Mouse (Mus musculus): ENCODE measurements around the gene Chst12. TPM values are rescaled to one million over a fixed set of nuclear protein-coding genes. Genes with fewer than 3 reads are reported as not detected.
A peak's percentile ranks its signal among the peaks of the same experiment; 100 is the strongest.

Chst12 gene
- total and polyA plus RNA-seq, 3 experiments, result 2.3 to 17.0 (median 7.6) TPM

- Histone ChIP-seq H3K27me3 (replicated peaks) (peaks cover 12% of the 10 kb centered on the region), H3K4me3 (replicated peaks in 1 of 3; ENCODE audit: low read depth in 2 of 3, low read length in 2 of 3, poor library complexity in 1 of 3) (no peak overlapping the region), H3K9ac (ENCODE audit: insufficient read depth, low read depth) (no peak overlapping the region), H3K36me3 (replicated peaks in 1 of 2; ENCODE audit: control insufficient read depth in 1 of 2, insufficient read depth in 1 of 2, low read length in 1 of 2) (no peaks in the 10 kb centered on the region), H3K4me2 (ENCODE audit: insufficient read depth, low read depth, poor library complexity, severe bottlenecking) (no peak overlapping the region), H3K79me2 (replicated peaks; ENCODE audit: control insufficient read depth, extremely low read depth, insufficient read depth, poor library complexity, severe bottlenecking) (no peaks in the 10 kb centered on the region), H3K9me3 (replicated peaks; ENCODE audit: low read length) (no peaks in the 10 kb centered on the region), H3K27ac (ENCODE audit: insufficient read depth, low read depth) (no peak overlapping the region), H3K4me1 (ENCODE audit: control insufficient read depth in 1 of 2, insufficient read depth in 2 of 2) (peaks cover 0 to 7% of the 10 kb centered on the region in 2 experiments; a peak in 2 of 4 replicates)
- in situ Hi-C loops (cut with MboI; ENCODE audit: low pct_ligation_motif_present, low pct_unique_long_range_greater_than_20kb, low sequenced_read_pairs), result no loop called here
- no peak for DNase-seq (ENCODE audit: extremely low read depth)
- TF ChIP-seq TCF12 (IDR thresholded peaks at IDR 0.05; ENCODE audit: low read depth, low read length) (no peak), POLR2AphosphoS2 (IDR thresholded peaks at IDR 0.05; ENCODE audit: low read depth, low read length) (no peak), KAT2A (IDR thresholded peaks at IDR 0.05; ENCODE audit: insufficient replicate concordance, low read length) (no peak), TBP (conservative IDR thresholded peaks at IDR 0.05; ENCODE audit: low read depth, low read length) (no peak), NELFE (IDR thresholded peaks at IDR 0.05; ENCODE audit: low read depth, low read length) (no peak), JUND (conservative IDR thresholded peaks at IDR 0.05; ENCODE audit: low read depth, low read length) (no peak), BHLHE40 (IDR thresholded peaks at IDR 0.05; ENCODE audit: low read depth, low read length) (no peak), ZNF384 (IDR thresholded peaks at IDR 0.05; ENCODE audit: low read depth, low read length) (no peak), ZMIZ1 (IDR thresholded peaks at IDR 0.05; ENCODE audit: low read depth, low read length) (no peak), MAFK (IDR thresholded peaks at IDR 0.05; ENCODE audit: insufficient replicate concordance, low read length) (no peak), HCFC1 (IDR thresholded peaks at IDR 0.05; ENCODE audit: low read depth, low read length) (no peak), GABPA (IDR thresholded peaks at IDR 0.05; ENCODE audit: insufficient replicate concordance, low read depth, low read length) (no peak), CHD2 (IDR thresholded peaks at IDR 0.05; ENCODE audit: low read length) (no peak), EP300 (IDR thresholded peaks at IDR 0.05; ENCODE audit: low read length) (no peak), MXI1 (IDR thresholded peaks at IDR 0.05; ENCODE audit: low read depth, low read length) (no peak), POLR2A (IDR thresholded peaks at IDR 0.05; ENCODE audit: low read depth, low read length) (no peak), RCOR1 (conservative IDR thresholded peaks at IDR 0.05; ENCODE audit: low read depth, low read length) (no peak), MAZ (IDR thresholded peaks at IDR 0.05; ENCODE audit: low read depth, low read length) (no peak), CHD1 (IDR thresholded peaks at IDR 0.05; ENCODE audit: low read depth, low read length) (no peak)
- dilution Hi-C loops (cut with MboI; ENCODE audit: extremely low pct_ligation_motif_present, extremely low pct_unique_long_range_greater_than_20kb, low sequenced_read_pairs), result no loop called here
These were observed 32.8 kb downstream of the Chst12 start for GRCm38 (mm10) chr5:140538111-140538683.

- dilution Hi-C loops (cut with MboI; ENCODE audit: extremely low pct_ligation_motif_present, extremely low pct_unique_long_range_greater_than_20kb, low sequenced_read_pairs), result no loop called here
These were observed 34.8 kb downstream of the Chst12 start for GRCm38 (mm10) chr5:140540106-140540505.

More at GRCm38 (mm10) chr5:140540106-140540505, 34.8 kb downstream of the Chst12 start:
- Histone ChIP-seq H3K4me2 (ENCODE audit: insufficient read depth, low read depth, poor library complexity, severe bottlenecking) (no peak overlapping the region), H3K9ac (ENCODE audit: insufficient read depth, low read depth) (no peak overlapping the region), H3K36me3 (replicated peaks in 1 of 2; ENCODE audit: control insufficient read depth in 1 of 2, insufficient read depth in 1 of 2, low read length in 1 of 2) (no peaks in the 10 kb centered on the region), H3K4me1 (ENCODE audit: control insufficient read depth in 1 of 2, insufficient read depth in 2 of 2) (peaks cover 0 to 7% of the 10 kb centered on the region in 2 experiments; a peak in 2 of 4 replicates), H3K79me2 (replicated peaks; ENCODE audit: control insufficient read depth, extremely low read depth, insufficient read depth, poor library complexity, severe bottlenecking) (no peaks in the 10 kb centered on the region), H3K4me3 (replicated peaks in 1 of 3; ENCODE audit: low read depth in 2 of 3, low read length in 2 of 3, poor library complexity in 1 of 3) (no peak overlapping the region), H3K27me3 (replicated peaks) (peaks cover 26% of the 10 kb centered on the region), H3K27ac (ENCODE audit: insufficient read depth, low read depth) (no peak overlapping the region), H3K9me3 (replicated peaks; ENCODE audit: low read length) (no peaks in the 10 kb centered on the region)
- in situ Hi-C loops (cut with MboI; ENCODE audit: low pct_ligation_motif_present, low pct_unique_long_range_greater_than_20kb, low sequenced_read_pairs), result loop anchor here (5.0 to 10.0 kb wide), 2 partner anchors 77 to 205 kb away; no protein-coding TSS in a partner anchor
- peak; percentile 97 for TF ChIP-seq RAD21 (IDR thresholded peaks at IDR 0.05; ENCODE audit: low read depth, low read length)
- no peak for TF ChIP-seq GABPA (IDR thresholded peaks at IDR 0.05; ENCODE audit: insufficient replicate concordance, low read depth, low read length)
- TF ChIP-seq CTCF (conservative IDR thresholded peaks at IDR 0.05 in 1 of 2, IDR thresholded peaks at IDR 0.05 in 1 of 2; ENCODE audit: low read depth in 2 of 2, low read length in 2 of 2), result peak; percentile 79 to 93
- TF ChIP-seq HCFC1 (IDR thresholded peaks at IDR 0.05; ENCODE audit: low read depth, low read length), result no peak
- TF ChIP-seq NELFE (IDR thresholded peaks at IDR 0.05; ENCODE audit: low read depth, low read length), result peak; percentile 54; the same call in 1 of the 2 replicates
- peak; percentile 55; the same call in 1 of the 2 replicates for TF ChIP-seq ZC3H11A (IDR thresholded peaks at IDR 0.05; ENCODE audit: low read depth, low read length)
- peak; percentile 86 for TF ChIP-seq SMC3 (IDR thresholded peaks at IDR 0.05; ENCODE audit: low read depth, low read length)
- peak; percentile 31; the same call in 1 of the 2 replicates for TF ChIP-seq NRF1 (IDR thresholded peaks at IDR 0.05; ENCODE audit: low read depth, low read length)
- TF ChIP-seq JUND (conservative IDR thresholded peaks at IDR 0.05; ENCODE audit: low read depth, low read length), result no peak
- no peak for TF ChIP-seq POLR2A (IDR thresholded peaks at IDR 0.05; ENCODE audit: low read depth, low read length)
- DNase-seq (ENCODE audit: extremely low read depth), result peak; percentile 76
